Mouse (Mus musculus) lung, adult 18-20 months (tissue): ENCODE measurements around the gene Dram1.

Experiments used
- DNase-seq, 2 experiments: peaks; one replicate each; pipeline ENCODE4 v3.0.0; 2022; ENCODE audit warnings: mixed read lengths in 2 of 2

Dram1 gene

DNA sequence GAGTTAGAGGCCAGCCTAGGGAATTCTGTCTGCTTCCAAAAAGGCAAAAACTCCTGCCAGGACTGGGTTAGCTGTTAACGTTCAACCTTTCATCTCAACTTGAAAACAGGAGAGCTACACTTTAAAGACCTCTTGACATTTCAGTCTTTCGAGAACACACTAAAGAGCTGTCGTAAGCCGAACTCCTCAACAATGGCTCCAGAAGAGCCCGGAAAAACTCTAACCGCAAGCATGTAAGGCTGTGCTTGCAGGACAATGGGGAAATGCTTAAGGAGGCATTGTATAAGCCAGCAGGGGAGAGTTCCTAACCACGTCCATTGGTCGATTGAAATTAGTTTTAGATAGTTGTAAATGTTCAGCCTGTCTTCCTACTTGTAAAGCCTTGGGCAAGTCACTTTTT, 29.1 kb downstream of the Dram1 start:
- peak; percentile 77 to 83 for DNase-seq

DNA sequence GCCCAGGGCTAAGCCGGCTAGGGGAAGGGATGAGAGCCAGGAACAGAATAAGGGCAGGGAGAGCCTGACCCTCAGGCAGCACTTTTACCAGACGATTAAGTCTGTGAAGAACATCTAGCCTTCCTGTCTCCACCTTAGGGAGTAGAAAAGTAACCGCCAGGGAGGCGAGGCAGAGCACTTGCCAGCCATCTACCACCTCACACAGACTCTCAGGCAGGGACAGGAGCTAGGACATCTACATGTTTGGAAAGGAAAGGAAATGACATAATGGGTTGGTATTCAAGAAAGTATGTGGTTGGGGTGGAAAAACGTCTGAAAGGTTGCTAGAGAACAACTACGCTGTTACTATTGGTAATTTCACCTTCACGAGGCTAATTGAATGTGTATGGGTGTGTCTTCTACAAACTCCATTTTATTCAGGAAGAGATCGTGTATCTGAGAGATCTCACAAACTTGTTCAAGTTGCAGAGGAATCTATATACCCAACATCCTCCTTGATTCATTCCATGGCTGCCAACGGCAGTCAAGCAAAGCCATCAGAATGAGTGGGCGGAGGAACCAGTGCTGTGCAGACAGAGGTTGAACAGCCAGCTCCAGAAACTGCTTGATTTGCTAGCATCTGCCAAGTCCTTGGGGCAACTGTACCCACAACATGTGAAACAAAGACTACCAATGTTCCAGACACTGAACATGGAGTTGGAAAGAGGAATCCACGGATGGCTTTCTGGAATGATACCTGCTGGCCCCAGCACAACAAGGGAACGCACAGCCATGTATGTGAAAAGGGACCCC, 32.2 kb downstream of the Dram1 start:
- no peak for DNase-seq

DNA sequence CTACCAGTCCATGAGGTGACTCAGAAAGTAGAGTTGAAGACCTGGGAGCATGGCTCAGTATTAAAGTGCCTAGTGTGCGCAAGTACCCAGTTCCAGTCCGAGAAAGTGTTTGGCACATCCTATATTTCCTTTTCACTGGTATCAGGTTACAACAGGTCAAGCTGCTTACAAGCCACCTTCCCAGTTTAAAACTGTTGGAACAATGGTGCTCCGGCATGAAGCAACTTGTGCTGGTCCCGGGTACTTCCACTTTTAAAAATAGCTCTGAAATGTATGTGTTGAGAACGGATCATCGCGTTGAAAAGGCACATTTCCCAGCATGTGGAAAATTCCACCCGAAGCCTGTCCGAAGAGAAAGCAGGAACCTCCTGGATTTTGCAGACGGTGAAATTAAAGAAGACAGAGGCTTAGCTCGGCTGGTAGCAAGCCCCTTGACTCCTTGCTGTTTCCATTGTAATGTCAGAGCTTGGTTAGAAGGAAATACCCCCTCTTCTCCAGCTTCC, 32.9 kb downstream of the Dram1 start:
- DNase-seq: peak in 1 of 2 experiments; percentile 42

DNA sequence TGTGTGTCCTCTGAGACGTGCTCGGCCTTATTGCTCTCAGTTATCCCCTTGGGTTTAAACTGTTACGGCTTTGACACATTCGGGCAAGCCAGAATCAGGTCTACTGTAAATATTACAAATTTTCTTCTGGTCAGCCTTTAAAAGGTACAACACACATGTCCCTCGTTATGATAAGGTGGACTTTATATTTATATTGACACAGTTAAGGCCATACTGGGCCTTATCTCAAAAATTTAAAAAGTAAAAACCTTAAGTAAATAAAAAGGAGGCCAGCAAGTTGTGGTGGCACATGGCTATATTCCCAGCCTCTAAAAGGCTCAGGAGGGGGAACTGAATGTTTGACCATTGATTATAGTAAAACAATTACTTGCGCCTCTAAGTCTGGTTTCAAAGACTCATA, 37.5 kb downstream of the Dram1 start:
- DNase-seq: no peak

GRCm38 (mm10) chr10:88340660-88341059, 38.2 kb downstream of the Dram1 start:
- DNase-seq: no peak

- DNase-seq: no peak
These were observed 48.2 kb downstream of the Dram1 start for GRCm38 (mm10) chr10:88330695-88331094.

GRCm38 (mm10) chr10:88328056-88328450, 50.8 kb downstream of the Dram1 start:
- no peak for DNase-seq

- peak; percentile 48 to 70 for DNase-seq
These were observed 51.5 kb downstream of the Dram1 start for GRCm38 (mm10) chr10:88327160-88328055.

GRCm38 (mm10) chr10:88321739-88322138, 57.1 kb downstream of the Dram1 start:
- DNase-seq: no peak

DNA sequence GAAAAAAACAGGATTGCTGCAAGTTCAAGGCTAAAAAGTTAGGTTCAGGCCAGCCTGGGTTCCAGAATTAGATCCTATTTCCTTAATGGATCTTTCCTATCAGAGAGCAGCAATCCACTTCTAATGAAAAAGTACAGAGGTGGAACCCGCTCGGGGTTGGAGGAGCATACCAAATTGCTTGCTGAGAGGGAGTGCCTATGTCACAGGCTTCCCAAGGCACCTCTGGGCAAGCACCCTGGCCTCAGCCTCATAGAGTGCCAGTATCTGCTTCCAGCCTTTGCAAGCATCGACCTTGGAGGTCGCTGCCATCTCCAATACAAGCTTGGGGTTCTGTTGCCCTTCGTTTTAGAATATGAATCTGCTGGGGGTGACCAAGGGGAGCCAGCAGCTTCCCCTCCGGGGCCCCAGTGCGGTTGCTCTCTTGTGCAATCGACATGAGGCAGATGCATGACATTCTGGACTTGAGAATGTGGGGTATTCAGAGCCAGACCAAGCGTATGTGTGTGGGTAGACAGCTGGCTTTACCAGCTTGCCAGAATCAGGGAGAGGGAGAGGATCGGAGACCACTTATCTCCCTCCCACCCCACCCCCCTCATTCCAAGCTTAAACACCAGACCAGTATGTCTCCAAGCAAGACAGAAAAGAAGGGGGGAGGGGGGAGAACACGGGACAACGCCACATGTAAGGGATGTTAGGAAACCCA, 58.0 kb downstream of the Dram1 start:
- peak in 1 of 2 experiments; percentile 18 for DNase-seq

- no peak for DNase-seq
These were observed 60.7 kb downstream of the Dram1 start for GRCm38 (mm10) chr10:88318179-88318578.

GRCm38 (mm10) chr10:88317151-88317550, 61.7 kb downstream of the Dram1 start:
- no peak for DNase-seq

DNA sequence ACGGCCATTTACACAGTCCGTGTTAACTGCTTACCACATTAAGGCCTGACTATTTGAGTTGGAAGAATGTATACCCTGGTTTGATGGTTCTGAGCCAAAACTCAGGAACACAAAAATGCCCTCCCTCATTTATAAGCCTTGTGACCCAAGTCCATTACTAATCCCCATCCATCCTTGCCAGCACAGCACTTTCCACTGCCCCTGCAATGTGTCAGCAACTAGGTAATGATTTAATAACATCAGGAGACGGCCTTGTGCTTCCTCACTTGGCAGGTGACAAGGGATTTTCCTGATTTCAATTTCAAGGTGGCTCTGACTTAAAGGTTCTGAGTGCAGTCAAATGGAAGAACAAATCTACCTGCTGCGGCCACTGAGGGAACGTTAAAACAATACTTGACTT, 64.0 kb downstream of the Dram1 start:
- DNase-seq: no peak

- DNase-seq: no peak
These were observed 69.0 kb downstream of the Dram1 start for GRCm38 (mm10) chr10:88309851-88310250.

GRCm38 (mm10) chr10:88306235-88306634, 72.6 kb downstream of the Dram1 start:
- DNase-seq: no peak

DNA sequence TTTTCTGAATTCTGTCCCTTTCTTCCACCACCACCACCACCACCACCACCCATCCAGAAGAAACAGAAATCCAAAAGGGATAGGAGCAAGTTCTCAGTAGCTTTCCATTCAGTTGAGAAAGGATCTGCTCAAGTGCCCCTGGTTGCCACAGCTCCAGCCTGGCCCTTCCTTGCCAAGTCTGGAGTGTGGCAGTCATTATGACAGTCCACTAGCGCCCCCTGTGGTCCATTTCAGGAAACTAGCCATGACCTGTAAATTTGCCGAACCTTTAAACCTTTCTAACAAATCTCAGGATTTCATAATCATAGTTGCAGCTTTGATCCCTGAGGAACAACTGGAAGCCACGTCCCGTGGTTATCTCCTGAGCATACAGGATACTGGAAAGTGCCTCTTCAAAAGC, 74.6 kb downstream of the Dram1 start:
- DNase-seq: peak; percentile 81 to 86

DNA sequence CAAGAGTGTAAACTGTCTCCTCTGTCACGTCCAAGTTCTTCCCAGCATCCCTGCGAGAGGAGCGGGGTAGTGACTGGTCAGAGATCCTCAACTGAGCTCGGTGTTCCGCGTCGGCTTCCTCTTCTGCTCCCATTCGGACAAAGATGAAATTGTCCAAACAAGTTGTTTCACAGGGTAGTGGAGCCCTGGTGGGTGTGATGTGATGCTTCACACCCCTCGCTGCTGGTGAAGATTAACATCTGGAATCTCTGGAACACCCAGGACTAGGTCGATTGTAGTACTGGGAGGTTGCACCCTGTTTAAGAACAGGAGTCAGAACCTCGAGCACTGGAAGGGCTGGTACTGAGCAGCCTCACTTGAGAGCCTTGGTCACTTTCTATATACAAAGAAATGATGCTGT, 75.8 kb downstream of the Dram1 start:
- peak; percentile 30 to 40 for DNase-seq

DNA sequence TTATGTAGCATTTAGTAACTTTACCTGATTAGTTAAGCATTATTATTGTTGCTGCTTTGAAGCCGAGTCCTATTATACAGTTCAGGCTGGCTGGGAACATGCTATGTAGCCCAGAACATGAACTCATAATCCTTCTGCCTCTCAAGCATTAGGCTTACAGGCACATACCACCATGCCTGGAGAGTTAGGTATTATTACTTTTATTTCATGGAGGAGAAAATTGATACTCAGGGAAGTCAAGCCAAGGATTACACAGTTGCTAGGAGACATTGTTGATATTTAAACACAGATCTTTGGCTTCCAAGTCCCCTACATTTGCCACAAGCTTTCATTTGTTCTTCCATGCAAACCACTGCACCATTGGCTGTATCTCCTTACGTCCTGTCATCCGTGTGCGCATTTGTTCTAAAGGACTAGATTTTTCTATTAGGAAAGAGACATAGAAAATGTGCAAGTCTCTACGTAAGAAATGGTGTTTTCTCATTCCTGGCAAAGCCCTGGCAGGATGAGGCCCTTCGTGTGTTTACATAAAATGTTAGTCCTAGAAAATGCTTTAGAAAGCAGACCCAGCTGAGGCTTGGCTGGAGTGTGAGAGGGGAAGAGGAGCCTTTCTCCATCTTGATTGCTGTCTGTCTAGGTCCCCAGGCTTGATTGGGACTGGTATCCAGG, 76.9 kb downstream of the Dram1 start:
- DNase-seq: no peak

DNA sequence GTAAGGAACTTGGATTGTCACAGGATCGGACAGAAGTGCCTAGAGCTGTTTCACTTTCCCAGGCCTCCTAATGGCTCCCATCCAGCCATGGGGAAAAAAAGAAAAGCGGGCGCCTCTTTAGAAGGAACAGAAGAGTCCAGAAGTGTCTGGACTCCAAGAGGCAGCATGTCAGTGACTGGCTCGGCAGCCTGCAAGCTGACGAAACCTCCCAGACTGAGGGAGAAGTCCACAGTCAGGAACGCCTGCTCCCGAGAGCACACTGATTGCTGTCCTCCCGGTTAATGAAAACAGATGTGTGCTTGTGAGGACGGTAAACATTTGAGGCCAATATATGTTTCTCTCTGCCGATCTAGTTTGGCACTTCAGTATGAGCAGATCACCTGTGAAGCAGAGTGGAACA, 81.9 kb downstream of the Dram1 start:
- DNase-seq: peak; percentile 15 to 29

- no peak for DNase-seq
These were observed 83.8 kb downstream of the Dram1 start for GRCm38 (mm10) chr10:88295091-88295490.

DNA sequence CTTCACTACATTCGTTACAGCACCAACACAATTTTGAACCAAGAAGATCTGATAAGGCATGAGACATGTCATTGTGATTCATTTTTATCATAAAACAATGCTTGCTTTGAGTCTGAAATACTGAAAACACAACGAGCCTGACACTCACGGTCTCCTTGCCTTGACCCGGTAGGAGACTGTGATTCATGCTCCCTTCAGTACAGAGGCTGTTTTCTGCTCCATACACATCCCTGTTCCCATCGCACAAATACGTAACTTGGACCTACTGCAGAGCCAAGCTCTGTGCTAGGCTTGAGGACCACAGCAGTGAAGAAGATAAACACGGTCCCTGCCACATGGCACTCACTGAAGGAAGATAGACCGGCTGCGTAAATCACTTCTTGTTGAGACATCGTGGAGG, 90.8 kb downstream of the Dram1 start:
- DNase-seq: no peak

DNA sequence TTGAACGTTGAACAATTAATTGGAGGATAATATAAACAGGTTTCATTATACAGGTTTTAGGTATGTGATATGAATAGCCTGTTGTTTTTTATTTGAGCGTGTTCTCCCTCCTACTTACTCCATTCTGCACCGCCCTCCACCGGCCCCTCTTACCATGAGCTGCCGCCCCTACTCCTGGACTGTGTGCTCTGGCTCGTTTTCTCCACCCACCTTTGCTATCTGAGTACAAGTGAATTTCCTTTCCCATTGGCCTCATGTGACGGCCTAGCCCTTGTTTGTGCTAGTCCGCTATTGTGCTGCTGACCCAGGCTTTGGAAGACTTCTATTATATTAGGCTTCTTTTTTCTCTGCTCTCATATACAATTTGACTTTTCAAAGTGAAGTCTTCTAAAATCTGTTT, 91.6 kb downstream of the Dram1 start:
- DNase-seq: no peak
